Mouse (Mus musculus): ENCODE measurements at regions not wholly inside any gene's neighbourhood (a gene's known extent, or its start where the extent isn't known, plus 50 kb on each side); places are given as distances from the start of the nearest gene placed in this dataset.
"Not testable (repeated sequence)": the region's sequence is repeated elsewhere in the genome, so short reads cannot be mapped to it uniquely, and the experiment has no call there.

DNA sequence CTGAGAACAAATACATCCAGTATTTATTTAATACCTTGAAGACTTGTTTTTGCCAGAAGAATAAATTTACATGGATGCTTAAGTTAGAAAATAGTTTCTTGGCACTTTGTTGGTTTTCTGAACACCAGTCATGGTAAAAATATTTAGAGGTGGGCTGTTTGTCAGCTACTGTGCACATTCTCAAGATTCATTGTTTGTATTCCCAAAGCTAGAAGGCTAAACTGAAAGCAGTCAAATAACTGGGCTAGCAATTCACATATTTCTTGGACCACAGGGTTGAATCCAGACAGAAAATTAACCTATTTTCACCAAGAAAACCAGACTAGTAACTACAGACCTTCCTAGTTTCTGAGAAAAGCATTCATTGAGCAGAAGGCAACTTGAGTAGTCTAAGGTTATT, 488.1 kb upstream of the Klf6 start:
- Histone ChIP-seq H3K4me2 (ENCODE audit: low read depth, low read length) (no peak overlapping the region), H3K4me1 (ENCODE audit: control insufficient read depth, low read depth, low read length) (no peaks in the 10 kb centered on the region), H3K36me3 (ENCODE audit: control insufficient read depth, insufficient read depth) (no peaks in the 10 kb centered on the region), H3K27me3 (ENCODE audit: control insufficient read depth, insufficient read depth, low read depth, low read length) (no peaks in the 10 kb centered on the region), H3K27ac (ENCODE audit: low read length) (no peak overlapping the region), H3K4me3 (ENCODE audit: low read depth, low read length) (no peak overlapping the region), H3K9me3 (replicated peaks; ENCODE audit: control insufficient read depth, low read length) (no peaks in the 10 kb centered on the region), H3K9ac (ENCODE audit: low read depth, low read length) (no peak overlapping the region)
- ATAC-seq (ENCODE audit: low read depth), result no peak

DNA sequence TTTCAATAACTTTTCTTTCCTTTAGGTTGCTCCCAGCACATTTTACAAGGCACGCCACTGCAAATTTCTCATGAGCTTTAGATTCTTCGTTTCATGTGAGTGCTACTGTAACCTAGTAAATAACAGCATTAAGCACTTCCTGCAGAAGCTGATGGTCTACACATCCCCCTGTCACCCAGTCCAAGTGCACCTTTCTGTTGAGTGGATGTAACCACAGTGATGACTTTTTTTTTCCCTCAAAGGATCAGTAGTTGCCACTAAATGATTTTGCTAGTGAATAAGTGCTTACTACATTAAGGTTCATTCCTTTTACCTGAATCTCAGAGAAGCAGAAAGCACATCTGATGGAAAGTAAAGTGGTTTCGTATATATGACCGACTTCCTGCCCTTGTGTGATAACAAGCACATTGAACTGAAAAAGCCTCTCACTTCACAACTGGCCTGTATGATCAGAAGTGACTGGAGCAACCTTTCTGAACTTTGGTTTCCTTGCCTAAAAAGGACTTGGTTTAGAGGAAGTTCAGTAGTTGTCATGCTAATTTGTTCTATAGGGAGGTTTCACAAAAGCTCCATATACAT, 453.0 kb upstream of the Klf6 start:
- Histone ChIP-seq H3K4me2 (ENCODE audit: low read depth, low read length) (no peak overlapping the region), H3K27me3 (ENCODE audit: control insufficient read depth, insufficient read depth, low read depth, low read length) (no peaks in the 10 kb centered on the region), H3K36me3 (ENCODE audit: control insufficient read depth, insufficient read depth) (no peaks in the 10 kb centered on the region), H3K27ac (ENCODE audit: low read length) (no peak overlapping the region), H3K4me1 (ENCODE audit: control insufficient read depth, low read depth, low read length) (no peaks in the 10 kb centered on the region), H3K9ac (ENCODE audit: low read depth, low read length) (no peak overlapping the region), H3K9me3 (replicated peaks; ENCODE audit: control insufficient read depth, low read length) (no peaks in the 10 kb centered on the region), H3K4me3 (ENCODE audit: low read depth, low read length) (no peak overlapping the region)
- ATAC-seq (ENCODE audit: low read depth), result no peak
- WGBS (ENCODE audit: insufficient replicate concordance), result 57% methylated on average over 4 of the region's 4 CpGs

DNA sequence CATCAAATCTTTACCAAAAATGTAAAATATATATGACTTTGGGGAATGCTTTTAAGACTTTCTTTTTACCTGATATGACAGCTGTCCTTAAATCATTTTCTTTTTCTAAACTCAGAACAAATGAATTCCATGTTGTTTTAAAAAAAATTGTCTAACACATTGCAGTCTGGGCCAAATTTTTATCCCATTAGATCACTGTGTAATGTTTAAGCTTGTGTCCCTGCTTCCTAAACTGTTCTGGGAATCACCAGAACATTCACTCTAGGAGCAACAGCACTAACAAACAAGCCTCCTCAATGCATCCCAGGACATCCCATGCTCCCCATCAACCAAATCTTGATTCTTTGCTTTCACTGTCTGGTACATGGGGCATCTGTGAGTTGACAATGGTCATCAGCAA, 449.2 kb upstream of the Klf6 start:
- Histone ChIP-seq H3K9ac (ENCODE audit: low read depth, low read length) (no peak overlapping the region), H3K4me1 (ENCODE audit: control insufficient read depth, low read depth, low read length) (no peaks in the 10 kb centered on the region), H3K36me3 (ENCODE audit: control insufficient read depth, insufficient read depth) (no peaks in the 10 kb centered on the region), H3K9me3 (replicated peaks; ENCODE audit: control insufficient read depth, low read length) (no peaks in the 10 kb centered on the region), H3K4me2 (ENCODE audit: low read depth, low read length) (no peak overlapping the region), H3K4me3 (ENCODE audit: low read depth, low read length) (no peak overlapping the region), H3K27ac (ENCODE audit: low read length) (no peak overlapping the region), H3K27me3 (ENCODE audit: control insufficient read depth, insufficient read depth, low read depth, low read length) (no peaks in the 10 kb centered on the region)
- ATAC-seq (ENCODE audit: low read depth), result no peak

DNA sequence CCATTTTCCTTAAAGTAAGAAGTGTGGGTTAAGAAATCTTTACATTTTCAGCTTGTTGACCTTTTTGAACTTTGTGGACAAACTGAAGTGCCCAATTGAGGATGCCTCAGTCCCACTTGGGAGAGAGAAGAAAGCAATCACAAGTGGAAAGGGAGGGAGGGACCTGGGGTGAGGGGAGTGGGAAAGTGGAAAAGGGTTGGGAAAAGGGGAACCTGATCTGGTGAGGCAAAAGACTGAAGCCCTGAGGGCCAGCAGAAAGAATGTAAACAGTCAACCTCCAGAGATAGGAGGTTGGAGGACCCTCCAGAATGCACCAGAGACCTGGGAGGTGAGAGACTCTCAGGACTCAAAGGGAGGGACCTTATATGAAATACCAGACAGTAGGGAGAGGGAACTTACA, 448.3 kb upstream of the Klf6 start:
- H3K27me3 ChIP-seq (ENCODE audit: control insufficient read depth, insufficient read depth, low read depth, low read length); ATAC-seq (ENCODE audit: low read depth); H3K36me3 ChIP-seq (ENCODE audit: control insufficient read depth, insufficient read depth); H3K4me3 ChIP-seq (ENCODE audit: low read depth, low read length); H3K4me1 ChIP-seq (ENCODE audit: control insufficient read depth, low read depth, low read length); H3K9me3 ChIP-seq (replicated peaks; ENCODE audit: control insufficient read depth, low read length); H3K27ac ChIP-seq (ENCODE audit: low read length); H3K9ac ChIP-seq (ENCODE audit: low read depth, low read length); H3K4me2 ChIP-seq (ENCODE audit: low read depth, low read length): not testable (repeated sequence)

DNA sequence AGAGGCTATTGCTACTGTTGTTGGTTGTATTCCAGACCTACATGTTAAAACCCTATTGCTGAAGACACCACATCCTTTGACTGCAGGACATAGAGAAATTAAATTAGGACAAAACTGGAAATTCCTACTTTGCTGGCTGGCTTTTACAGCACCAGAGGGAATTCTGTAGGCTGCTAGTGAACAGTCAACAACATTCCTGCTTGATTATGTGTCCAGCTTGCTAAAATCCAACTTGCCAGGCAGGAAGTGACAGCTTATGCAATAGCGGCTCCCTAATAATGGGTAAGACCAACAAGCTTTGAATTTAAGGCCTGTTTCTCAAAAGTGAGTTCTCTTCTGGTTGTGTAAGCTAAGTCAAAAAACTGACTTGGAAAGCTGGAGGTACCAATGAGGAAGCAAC, 437.2 kb upstream of the Klf6 start:
- H3K9me3 ChIP-seq (replicated peaks; ENCODE audit: control insufficient read depth, low read length), result no peaks in the 10 kb centered on the region
- H3K36me3 ChIP-seq (ENCODE audit: control insufficient read depth, insufficient read depth), result no peaks in the 10 kb centered on the region
- 66% methylated on average over 1 of the region's 1 CpGs for WGBS (ENCODE audit: insufficient replicate concordance)
- ATAC-seq (ENCODE audit: low read depth), result no peak
- no peak overlapping the region for H3K4me2 ChIP-seq (ENCODE audit: low read depth, low read length)
- H3K4me3 ChIP-seq (ENCODE audit: low read depth, low read length), result no peak overlapping the region
- no peaks in the 10 kb centered on the region for H3K4me1 ChIP-seq (ENCODE audit: control insufficient read depth, low read depth, low read length)
- no peaks in the 10 kb centered on the region for H3K27me3 ChIP-seq (ENCODE audit: control insufficient read depth, insufficient read depth, low read depth, low read length)
- H3K9ac ChIP-seq (ENCODE audit: low read depth, low read length), result no peak overlapping the region
- no peak overlapping the region for H3K27ac ChIP-seq (ENCODE audit: low read length)

DNA sequence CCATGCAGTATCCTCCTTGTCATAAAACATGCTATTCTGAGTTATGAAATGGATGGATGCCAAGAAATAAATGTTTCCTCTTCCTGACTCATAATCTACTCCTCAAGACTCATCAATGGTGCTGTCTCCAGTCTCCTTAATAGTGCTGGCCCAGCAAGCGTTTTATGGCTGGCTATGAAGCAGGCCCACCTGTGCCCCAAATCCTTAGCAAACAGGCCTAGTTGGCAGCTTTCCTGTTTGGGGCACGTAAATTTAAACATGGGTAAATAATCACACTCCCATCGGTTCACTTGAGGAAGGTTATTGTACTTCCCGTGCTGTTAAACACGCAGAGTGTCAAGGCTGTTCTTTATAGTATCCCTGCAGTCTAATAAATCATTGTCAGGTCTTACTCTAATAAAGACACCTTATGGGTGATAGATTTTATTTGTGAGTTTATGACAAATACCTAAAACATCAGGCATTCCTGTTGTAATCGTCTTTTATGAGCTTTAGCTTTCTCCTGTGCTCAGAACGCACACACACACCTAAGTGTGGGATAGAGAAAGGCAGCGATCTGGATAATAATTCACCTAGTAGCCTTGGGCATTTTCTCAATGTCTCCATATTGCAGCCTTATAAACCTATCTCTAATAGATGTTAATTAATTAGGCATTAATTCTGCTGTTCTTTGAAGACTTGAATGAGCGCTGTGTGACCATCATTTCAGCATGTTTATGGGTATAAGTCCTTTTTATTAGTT, 435.6 kb upstream of the Klf6 start:
- Histone ChIP-seq H3K4me3 (ENCODE audit: low read depth, low read length) (no peak overlapping the region), H3K4me2 (ENCODE audit: low read depth, low read length) (no peak overlapping the region), H3K9ac (ENCODE audit: low read depth, low read length) (no peak overlapping the region), H3K36me3 (ENCODE audit: control insufficient read depth, insufficient read depth) (no peaks in the 10 kb centered on the region), H3K27ac (ENCODE audit: low read length) (no peak overlapping the region), H3K9me3 (replicated peaks; ENCODE audit: control insufficient read depth, low read length) (no peaks in the 10 kb centered on the region), H3K27me3 (ENCODE audit: control insufficient read depth, insufficient read depth, low read depth, low read length) (no peaks in the 10 kb centered on the region), H3K4me1 (ENCODE audit: control insufficient read depth, low read depth, low read length) (no peaks in the 10 kb centered on the region)
- no peak for ATAC-seq (ENCODE audit: low read depth)
- WGBS (ENCODE audit: insufficient replicate concordance), result 60% methylated on average over 9 of the region's 9 CpGs

DNA sequence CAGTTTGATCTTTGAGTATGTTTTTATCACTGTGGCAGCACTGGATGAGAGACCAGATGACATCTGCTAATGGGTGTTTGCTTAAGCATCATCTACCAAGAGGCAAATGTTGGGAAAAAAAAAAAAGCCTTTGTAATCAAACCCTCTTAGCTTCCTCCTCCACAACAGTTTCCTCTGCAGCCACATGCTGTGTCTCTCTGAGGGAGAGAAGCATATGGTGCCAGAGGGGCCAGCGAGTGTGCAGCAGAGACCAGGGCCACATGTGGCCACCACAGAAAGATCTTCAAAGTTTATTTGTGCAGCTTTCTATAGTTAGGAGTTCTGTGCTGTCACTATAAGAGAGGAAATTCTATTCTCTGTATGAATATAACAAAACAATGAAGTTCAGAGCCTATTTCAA, 427.6 kb upstream of the Klf6 start:
- no peaks in the 10 kb centered on the region for H3K27me3 ChIP-seq (ENCODE audit: control insufficient read depth, insufficient read depth, low read depth, low read length)
- no peak for ATAC-seq (ENCODE audit: low read depth)
- H3K4me1 ChIP-seq (ENCODE audit: control insufficient read depth, low read depth, low read length), result no peaks in the 10 kb centered on the region
- H3K36me3 ChIP-seq (ENCODE audit: control insufficient read depth, insufficient read depth), result no peaks in the 10 kb centered on the region
- no peaks in the 10 kb centered on the region for H3K9me3 ChIP-seq (replicated peaks; ENCODE audit: control insufficient read depth, low read length)
- 28% methylated on average over 1 of the region's 1 CpGs for WGBS (ENCODE audit: insufficient replicate concordance)
- H3K4me2 ChIP-seq (ENCODE audit: low read depth, low read length), result no peak overlapping the region
- no peak overlapping the region for H3K27ac ChIP-seq (ENCODE audit: low read length)
- H3K9ac ChIP-seq (ENCODE audit: low read depth, low read length), result no peak overlapping the region
- no peak overlapping the region for H3K4me3 ChIP-seq (ENCODE audit: low read depth, low read length)

DNA sequence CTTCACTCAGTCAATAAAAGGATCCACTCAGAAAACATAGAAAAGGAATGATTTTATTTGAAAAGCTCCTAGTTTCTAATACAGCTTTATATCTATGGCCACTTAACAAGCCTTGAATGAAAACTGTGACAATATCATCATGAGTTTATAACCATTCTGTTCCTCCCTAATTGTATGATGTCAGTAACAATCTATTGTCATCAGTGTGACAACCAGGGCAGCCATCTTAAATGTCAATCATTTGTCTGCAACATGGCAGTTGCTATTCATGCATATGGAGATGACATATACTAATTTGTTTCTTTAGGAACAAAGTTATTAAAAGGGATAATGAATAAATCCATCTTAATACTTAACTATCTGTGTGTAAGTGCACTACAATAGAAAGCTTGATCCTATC, 426.2 kb upstream of the Klf6 start:
- Histone ChIP-seq H3K27ac (ENCODE audit: low read length) (no peak overlapping the region), H3K4me2 (ENCODE audit: low read depth, low read length) (no peak overlapping the region), H3K36me3 (ENCODE audit: control insufficient read depth, insufficient read depth) (no peaks in the 10 kb centered on the region), H3K4me3 (ENCODE audit: low read depth, low read length) (no peak overlapping the region), H3K27me3 (ENCODE audit: control insufficient read depth, insufficient read depth, low read depth, low read length) (no peaks in the 10 kb centered on the region), H3K9me3 (replicated peaks; ENCODE audit: control insufficient read depth, low read length) (no peaks in the 10 kb centered on the region), H3K9ac (ENCODE audit: low read depth, low read length) (no peak overlapping the region), H3K4me1 (ENCODE audit: control insufficient read depth, low read depth, low read length) (no peaks in the 10 kb centered on the region)
- no peak for ATAC-seq (ENCODE audit: low read depth)

DNA sequence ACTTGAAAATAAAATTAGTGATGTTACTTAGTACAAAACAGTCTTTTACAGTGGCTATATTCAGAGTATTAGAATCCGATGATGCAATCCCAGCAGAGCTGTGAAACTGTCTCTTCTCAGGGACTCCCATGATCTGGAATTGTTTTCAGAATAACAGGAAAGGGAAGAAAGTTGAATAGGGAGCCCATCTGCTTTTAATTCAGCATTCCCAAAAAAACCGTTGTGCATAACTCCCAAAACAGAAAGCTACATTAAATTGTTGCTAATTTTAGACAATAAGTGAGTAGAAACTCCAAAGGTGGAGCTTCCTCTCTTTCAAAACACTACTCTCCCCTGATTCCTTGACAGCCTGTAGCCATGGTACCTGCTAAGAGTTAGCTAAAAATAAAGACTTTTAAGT, 425.1 kb upstream of the Klf6 start:
- 49% methylated on average over 2 of the region's 2 CpGs for WGBS (ENCODE audit: insufficient replicate concordance)
- H3K27me3 ChIP-seq (ENCODE audit: control insufficient read depth, insufficient read depth, low read depth, low read length), result no peaks in the 10 kb centered on the region
- no peaks in the 10 kb centered on the region for H3K36me3 ChIP-seq (ENCODE audit: control insufficient read depth, insufficient read depth)
- H3K4me2 ChIP-seq (ENCODE audit: low read depth, low read length), result no peak overlapping the region
- no peak overlapping the region for H3K4me3 ChIP-seq (ENCODE audit: low read depth, low read length)
- H3K27ac ChIP-seq (ENCODE audit: low read length), result no peak overlapping the region
- no peak for ATAC-seq (ENCODE audit: low read depth)
- no peaks in the 10 kb centered on the region for H3K4me1 ChIP-seq (ENCODE audit: control insufficient read depth, low read depth, low read length)
- no peak overlapping the region for H3K9ac ChIP-seq (ENCODE audit: low read depth, low read length)
- H3K9me3 ChIP-seq (replicated peaks; ENCODE audit: control insufficient read depth, low read length), result no peaks in the 10 kb centered on the region

All from liver, embryonic 16.5 days (tissue).